Mouse (Mus musculus) intestine, postnatal 0 days (tissue): ENCODE data around the gene Tiam1. TPM values are rescaled to one million over a fixed set of nuclear protein-coding genes. Genes with fewer than 3 reads are reported as not detected.
A peak's percentile ranks its signal among the peaks of the same experiment; 100 is the strongest.

Experiments
- ATAC-seq: fragments of 200-750 bp; cut with Nextera tagmentation; 2 replicates; pipeline ENCODE4 v1.8.0; 2017; ENCODE audit warnings: mild to moderate bottlenecking, moderate TSS enrichment, moderate library complexity
- H3K27ac ChIP-seq: fragments of 300-500 bp; sonication (generic); 2 replicates; pipeline ENCODE4 v1.5.1; 2014; ENCODE audit warnings: mild to moderate bottlenecking, low read depth, low read length, moderate library complexity
- H3K27me3 ChIP-seq: fragments of 300-500 bp; sonication (generic); replicated peaks from 2 replicates; pipeline ENCODE4 v1.6.1; 2014; ENCODE audit warnings: low read length, mixed read lengths; ENCODE audit not compliant: control insufficient read depth, insufficient read depth
- H3K36me3 ChIP-seq: fragments of 300-500 bp; sonication (generic); 2 replicates; pipeline ENCODE4 v1.6.1; 2014; ENCODE audit warnings: mild to moderate bottlenecking, moderate library complexity; ENCODE audit not compliant: control insufficient read depth, insufficient read depth
- H3K4me1 ChIP-seq: fragments of 300-500 bp; sonication (generic); replicated peaks from 2 replicates; pipeline ENCODE4 v1.6.1; 2014; ENCODE audit warnings: antibody characterized with exemption, low read length, mixed read lengths; ENCODE audit not compliant: control insufficient read depth, insufficient read depth
- H3K4me2 ChIP-seq: fragments of 300-500 bp; sonication (generic); replicated peaks from 2 replicates; pipeline ENCODE4 v1.6.1; 2014; ENCODE audit warnings: low read depth, mild to moderate bottlenecking, moderate library complexity
- H3K4me3 ChIP-seq: fragments of 300-500 bp; sonication (generic); 2 replicates; pipeline ENCODE4 v1.5.1; 2014; ENCODE audit warnings: low read depth, low read length
- H3K9ac ChIP-seq: fragments of 300-500 bp; sonication (generic); 2 replicates; pipeline ENCODE4 v1.6.1; 2014; ENCODE audit warnings: mild to moderate bottlenecking, low read depth, low read length
- H3K9me3 ChIP-seq: fragments of 300-500 bp; sonication (generic); 2 replicates; pipeline ENCODE4 v1.6.1; 2016; ENCODE audit warnings: mixed run types; ENCODE audit not compliant: control insufficient read depth
- CTCF ChIP-seq: sonication (generic); IDR thresholded peaks from 2 replicates; pipeline ENCODE4 v1.5.1; 2016; ENCODE audit warnings: low read depth, mild to moderate bottlenecking, control low read depth, antibody characterized with exemption, moderate library complexity
- WGBS: fragments of 180-500 bp; shearing (Covaris S2); extraction: QIAGEN DNeasy Blood & Tissue Kit; methylation state at CpG from one replicate; pipeline ENCODE4 v1.1.7; 2014; 5-methylcytosine and 5-hydroxymethylcytosine counted together
- polyA plus RNA-seq: library from polyadenylated mRNA; unstranded; fragments of >200 nt; fragmentation: Nextera tagmentation; extraction: Ambion mirVana; gene quantifications from 2 replicates; pipeline ENCODE4 v1.2.1, GENCODE M21; 2015

The Tiam1 gene
- polyA plus RNA-seq, 1 experiment from 2014 or later = 3.3 TPM

DNA sequence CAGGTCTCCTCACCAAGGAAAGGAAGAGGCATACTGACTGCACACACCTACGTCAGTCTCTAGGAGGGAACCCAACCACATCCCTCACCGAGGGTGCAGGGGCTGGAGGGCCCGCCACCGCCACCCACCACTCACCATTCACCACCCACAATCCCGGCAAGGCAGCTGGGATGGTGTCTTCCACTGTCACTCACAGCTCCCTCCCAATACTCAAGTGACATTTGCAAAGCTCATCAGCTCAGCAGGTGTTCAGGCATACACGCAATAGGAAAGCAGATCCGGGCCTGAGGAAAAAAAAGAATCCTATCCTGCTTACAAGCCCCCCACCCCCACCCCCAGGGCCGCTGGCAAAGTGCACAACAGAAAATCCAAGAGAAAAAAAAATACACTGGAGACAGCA lies 74.4 kb downstream of the Tiam1 start:
- no peak for ATAC-seq
- WGBS = 84% methylated on average over 8 of the region's 8 CpGs
- no peaks in the 10 kb centered on the region for H3K9me3 ChIP-seq

DNA sequence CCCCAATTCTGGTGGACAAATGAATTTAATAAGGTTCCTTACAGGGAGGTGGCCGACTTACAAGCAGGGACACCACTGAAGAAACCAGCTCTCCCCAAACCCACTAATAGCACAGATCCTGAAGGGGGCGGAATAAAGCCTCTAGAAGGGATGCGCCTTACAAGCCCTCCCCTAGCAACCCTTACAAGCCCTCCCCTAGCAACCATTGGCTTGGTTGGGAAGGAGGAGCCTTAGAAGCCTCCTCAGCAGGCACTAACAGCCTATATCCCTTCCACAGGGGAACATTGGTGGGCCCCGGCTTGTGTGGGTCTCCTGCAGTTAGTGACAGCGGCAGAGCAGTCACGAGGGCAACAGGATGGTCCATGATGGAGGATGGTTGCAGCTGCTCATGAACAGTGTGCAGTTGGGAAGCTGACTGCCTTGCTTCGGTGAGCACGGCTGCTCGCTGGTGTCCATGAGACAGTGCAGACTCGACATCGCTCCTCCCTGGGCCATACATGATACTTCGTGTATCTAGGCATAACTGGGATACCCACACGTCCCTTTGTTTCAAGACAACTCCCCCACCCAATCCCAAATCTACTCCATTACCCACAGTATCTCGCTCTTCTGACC lies 90.6 kb downstream of the Tiam1 start:
- peak; percentile 55 for TF ChIP-seq CTCF
- no peaks in the 10 kb centered on the region for H3K9me3 ChIP-seq
- no peaks in the 10 kb centered on the region for H3K4me1 ChIP-seq
- H3K9ac ChIP-seq = no peak overlapping the region
- ATAC-seq = 0 out of 2 replicates have a peak, but pooled peaks have one; percentile 38
- H3K27ac ChIP-seq = no peak overlapping the region
- H3K4me3 ChIP-seq = no peak overlapping the region
- no peak overlapping the region for H3K4me2 ChIP-seq
- no peaks in the 10 kb centered on the region for H3K27me3 ChIP-seq
- no peaks in the 10 kb centered on the region; the same call in 1 of the 2 replicates for H3K36me3 ChIP-seq
- 72% methylated on average over 14 of the region's 14 CpGs for WGBS

More for the DNA sequence above, 74.4 kb downstream of the Tiam1 start:
- Histone ChIP-seq H3K27me3 (no peaks in the 10 kb centered on the region), H3K4me3 (no peak overlapping the region), H3K9ac (no peak overlapping the region), H3K4me1 (0 out of 2 replicates have a peak, but pooled peaks cover 7% of the 10 kb centered on the region), H3K27ac (no peak overlapping the region), H3K4me2 (no peak overlapping the region), H3K36me3 (no peaks in the 10 kb centered on the region)
- no peak for TF ChIP-seq CTCF

DNA sequence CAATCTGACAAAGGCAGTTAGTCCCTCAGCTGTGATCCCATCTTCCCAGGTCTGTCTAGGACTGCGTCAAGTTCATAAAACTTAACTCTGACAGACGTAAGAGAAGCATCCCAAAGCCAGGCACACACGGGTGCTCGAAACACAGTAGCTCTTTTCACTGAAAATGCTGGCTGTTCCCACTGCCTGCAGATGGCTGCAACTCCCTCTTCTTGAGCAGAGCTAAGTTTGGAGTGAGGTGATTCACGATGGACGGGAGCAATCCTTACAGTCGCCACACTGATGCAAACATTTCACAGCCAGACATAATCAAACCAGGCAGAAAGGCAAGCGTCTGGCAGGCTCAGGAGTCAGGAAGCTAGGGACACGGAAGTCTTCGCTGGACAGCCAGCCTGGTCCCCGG lies 91.2 kb downstream of the Tiam1 start:
- H3K4me1 ChIP-seq = no peaks in the 10 kb centered on the region
- 38% methylated on average over 11 of the region's 11 CpGs for WGBS
- no peak for ATAC-seq
- H3K4me2 ChIP-seq = no peak overlapping the region; the same call in 1 of the 2 replicates
- H3K27me3 ChIP-seq = no peaks in the 10 kb centered on the region
- no peaks in the 10 kb centered on the region; the same call in 1 of the 2 replicates for H3K36me3 ChIP-seq
- no peak overlapping the region for H3K4me3 ChIP-seq
- H3K9me3 ChIP-seq = no peaks in the 10 kb centered on the region
- H3K27ac ChIP-seq = no peak overlapping the region
- no peak for TF ChIP-seq CTCF
- no peak overlapping the region for H3K9ac ChIP-seq

GRCm38 (mm10) chr16:90051051-90051450 lies 92.5 kb downstream of the Tiam1 start:
- Histone ChIP-seq H3K4me2 (no peak overlapping the region), H3K27me3 (no peaks in the 10 kb centered on the region), H3K4me3 (no peak overlapping the region), H3K4me1 (no peaks in the 10 kb centered on the region), H3K9ac (no peak overlapping the region), H3K36me3 (no peaks in the 10 kb centered on the region; the same call in 1 of the 2 replicates), H3K27ac (no peak overlapping the region), H3K9me3 (no peaks in the 10 kb centered on the region)
- WGBS = 85% methylated on average over 7 of the region's 7 CpGs
- TF ChIP-seq CTCF = no peak
- no peak for ATAC-seq

DNA sequence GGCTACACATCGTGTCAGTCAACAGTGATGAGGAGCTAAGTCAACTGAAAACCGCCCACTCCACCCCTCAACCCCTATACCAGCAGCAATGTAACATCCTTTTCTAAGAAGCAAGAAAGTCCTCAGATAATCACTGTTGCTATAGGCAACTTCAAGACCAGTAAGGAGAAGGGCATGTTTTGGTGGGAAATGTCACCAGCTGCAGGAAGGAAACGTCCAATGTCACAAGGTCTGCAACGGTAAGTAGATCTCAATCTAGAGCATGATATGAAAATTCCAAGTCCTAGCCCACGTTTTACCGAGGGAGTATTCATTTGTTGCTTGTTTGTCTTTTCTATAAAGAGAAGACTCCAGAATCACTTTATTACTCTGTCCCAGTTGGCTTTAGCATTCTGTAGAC lies 95.7 kb downstream of the Tiam1 start:
- 79% methylated on average over 6 of the region's 6 CpGs for WGBS
- TF ChIP-seq CTCF = no peak
- H3K4me1 ChIP-seq = no peaks in the 10 kb centered on the region
- no peak for ATAC-seq
- no peaks in the 10 kb centered on the region for H3K36me3 ChIP-seq
- H3K27ac ChIP-seq = no peak overlapping the region
- H3K4me2 ChIP-seq = no peak overlapping the region
- no peak overlapping the region for H3K4me3 ChIP-seq
- no peak overlapping the region for H3K9ac ChIP-seq
- H3K9me3 ChIP-seq = no peaks in the 10 kb centered on the region
- H3K27me3 ChIP-seq = no peaks in the 10 kb centered on the region

- no peak for TF ChIP-seq CTCF
- no peaks in the 10 kb centered on the region for H3K36me3 ChIP-seq
- H3K9ac ChIP-seq = no peak overlapping the region
- no peak overlapping the region for H3K4me2 ChIP-seq
- no peaks in the 10 kb centered on the region for H3K4me1 ChIP-seq
- 55% methylated on average over 12 of the region's 12 CpGs for WGBS
- H3K9me3 ChIP-seq = no peaks in the 10 kb centered on the region
- ATAC-seq = no peak
- H3K27me3 ChIP-seq = no peaks in the 10 kb centered on the region
- H3K27ac ChIP-seq = no peak overlapping the region
- no peak overlapping the region for H3K4me3 ChIP-seq
Observed at GRCm38 (mm10) chr16:90046494-90047158, 96.9 kb downstream of the Tiam1 start.
